Mouse (Mus musculus): ENCODE data around the gene Dnah2.

DNA sequence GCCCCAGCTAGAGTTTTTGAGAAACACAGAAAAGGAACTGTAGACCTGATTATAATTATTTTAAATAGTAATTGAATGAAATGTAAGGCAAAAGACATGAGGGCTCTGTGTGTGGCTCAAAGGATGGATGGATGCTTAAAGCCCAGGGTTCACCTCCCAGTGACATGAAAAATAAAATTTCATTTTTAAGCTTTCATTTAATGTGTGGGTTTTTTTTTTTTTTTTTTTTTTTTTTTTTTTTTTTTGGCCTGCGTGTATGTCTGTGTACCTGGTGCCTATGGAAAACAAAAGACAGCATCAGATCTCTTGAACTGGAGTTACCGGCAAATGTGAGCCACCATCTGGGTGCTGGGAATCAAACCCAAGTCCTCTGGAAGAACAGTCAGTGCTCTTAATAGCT lies 8.2 kb downstream of the Dnah2 start:
- TF ChIP-seq CTCF (IDR thresholded peaks at IDR 0.05; ENCODE audit: extremely low read depth, insufficient read length, insufficient replicate concordance, low read depth, low read length), result no peak
- TF ChIP-seq POLR2A (IDR thresholded peaks at IDR 0.05; ENCODE audit: low read depth, low read length), result no peak
